Mouse (Mus musculus): Measurements from ENCODE around the gene Creb3l4. TPM values are rescaled to one million over a fixed set of nuclear protein-coding genes. Genes with fewer than 3 reads are reported as not detected.
"Not testable (repeated sequence)": the region's sequence is repeated elsewhere in the genome, so short reads cannot be mapped to it uniquely, and the experiment has no call there.

Gene Creb3l4
- 0.21 and 0.56 TPM in 2 replicates for polyA plus RNA-seq (2012; rRNA removed)

GRCm38 (mm10) chr3:90242984-90243775, at the start of gene Creb3l4:
TSS of gene Creb3l4 (minus strand) at chr3:90243512.
- WGBS, result 78% methylated on average over 19 of the region's 19 CpGs
- H3K27ac ChIP-seq (ENCODE audit: insufficient read depth, low read length), result no peak within 1 kb of the TSS
- TF ChIP-seq POLR2A (IDR thresholded peaks at IDR 0.05; ENCODE audit: low read depth, low read length) (no peak), CTCF (IDR thresholded peaks at IDR 0.05; ENCODE audit: extremely low read depth, insufficient read depth, insufficient read length, insufficient replicate concordance) (no peak)
- H3K27me3 ChIP-seq (ENCODE audit: control insufficient read depth, insufficient read depth, low read length), result no peaks in the 10 kb centered on the region
- H3K4me3 ChIP-seq (ENCODE audit: extremely low read depth, insufficient read depth, insufficient read length), result no peak within 1 kb of the TSS
- peaks cover 6% of the 10 kb centered on the region for H3K4me1 ChIP-seq (ENCODE audit: control insufficient read depth, insufficient read depth, insufficient read length)
- H3K36me3 ChIP-seq (ENCODE audit: control insufficient read depth, insufficient read depth, low read length), result no peaks in the 10 kb centered on the region
- no peak for DNase-seq (ENCODE audit: low read depth in 1 of 2, low spot score in 2 of 2)

- TF ChIP-seq CTCF (IDR thresholded peaks at IDR 0.05; ENCODE audit: extremely low read depth, insufficient read depth, insufficient read length, insufficient replicate concordance) (no peak), POLR2A (IDR thresholded peaks at IDR 0.05; ENCODE audit: low read depth, low read length) (peak; percentile 31; the same call in 1 of the 2 replicates)
- H3K4me1 ChIP-seq (ENCODE audit: control insufficient read depth, insufficient read depth, insufficient read length), result peaks cover 8% of the 10 kb centered on the region; the same call in 1 of the 2 replicates
- peak; percentile 95 to 100 for DNase-seq (ENCODE audit: low read depth in 1 of 2, low spot score in 2 of 2)
- peak within 1 kb of the TSS; percentile 91 for H3K27ac ChIP-seq (ENCODE audit: insufficient read depth, low read length)
- under 1% methylated on average over 44 of the region's 47 CpGs for whole genome bisulfite sequencing
- H3K4me3 ChIP-seq (ENCODE audit: extremely low read depth, insufficient read depth, insufficient read length), result peak within 1 kb of the TSS; percentile 85
- no peaks in the 10 kb centered on the region for H3K27me3 ChIP-seq (ENCODE audit: control insufficient read depth, insufficient read depth, low read length)
- H3K36me3 ChIP-seq (ENCODE audit: control insufficient read depth, insufficient read depth, low read length), result no peaks in the 10 kb centered on the region
These were observed 49.3 kb upstream of the Creb3l4 start, which contains the start of gene Gatad2b for GRCm38 (mm10) chr3:90292345-90293275. TSS of gene Gatad2b (plus strand) at chr3:90293178.

GRCm38 (mm10) chr3:90291982-90292344, 48.7 kb upstream of the Creb3l4 start:
- no peaks in the 10 kb centered on the region for H3K27me3 ChIP-seq (ENCODE audit: control insufficient read depth, insufficient read depth, low read length)
- 26% methylated on average over 2 of the region's 2 CpGs for whole genome bisulfite sequencing
- DNase-seq (ENCODE audit: low read depth in 1 of 2, low spot score in 2 of 2), result no peak
- H3K4me3 ChIP-seq (ENCODE audit: extremely low read depth, insufficient read depth, insufficient read length), result peak overlapping the region; percentile 68; the same call in 1 of the 2 replicates
- no peaks in the 10 kb centered on the region for H3K36me3 ChIP-seq (ENCODE audit: control insufficient read depth, insufficient read depth, low read length)
- peak overlapping the region; percentile 91; the same call in 1 of the 2 replicates for H3K27ac ChIP-seq (ENCODE audit: insufficient read depth, low read length)
- peaks cover 8% of the 10 kb centered on the region; the same call in 1 of the 2 replicates for H3K4me1 ChIP-seq (ENCODE audit: control insufficient read depth, insufficient read depth, insufficient read length)
- TF ChIP-seq POLR2A (IDR thresholded peaks at IDR 0.05; ENCODE audit: low read depth, low read length) (no peak), CTCF (IDR thresholded peaks at IDR 0.05; ENCODE audit: extremely low read depth, insufficient read depth, insufficient read length, insufficient replicate concordance) (no peak)

GRCm38 (mm10) chr3:90290602-90291001, 47.3 kb upstream of the Creb3l4 start:
- Histone ChIP-seq H3K27ac (ENCODE audit: insufficient read depth, low read length) (no peak overlapping the region), H3K27me3 (ENCODE audit: control insufficient read depth, insufficient read depth, low read length) (no peaks in the 10 kb centered on the region), H3K36me3 (ENCODE audit: control insufficient read depth, insufficient read depth, low read length) (no peaks in the 10 kb centered on the region), H3K4me1 (ENCODE audit: control insufficient read depth, insufficient read depth, insufficient read length) (peaks cover 8% of the 10 kb centered on the region; the same call in 1 of the 2 replicates), H3K4me3 (ENCODE audit: extremely low read depth, insufficient read depth, insufficient read length) (no peak overlapping the region)
- TF ChIP-seq POLR2A (IDR thresholded peaks at IDR 0.05; ENCODE audit: low read depth, low read length) (no peak), CTCF (IDR thresholded peaks at IDR 0.05; ENCODE audit: extremely low read depth, insufficient read depth, insufficient read length, insufficient replicate concordance) (no peak)
- 91% methylated on average over 1 of the region's 1 CpGs for WGBS
- DNase-seq (ENCODE audit: low read depth in 1 of 2, low spot score in 2 of 2), result no peak

- not testable (repeated sequence) for H3K27me3 ChIP-seq (ENCODE audit: control insufficient read depth, insufficient read depth, low read length); H3K4me1 ChIP-seq (ENCODE audit: control insufficient read depth, insufficient read depth, insufficient read length); H3K4me3 ChIP-seq (ENCODE audit: extremely low read depth, insufficient read depth, insufficient read length); H3K27ac ChIP-seq (ENCODE audit: insufficient read depth, low read length); H3K36me3 ChIP-seq (ENCODE audit: control insufficient read depth, insufficient read depth, low read length); DNase-seq (ENCODE audit: low read depth in 1 of 2, low spot score in 2 of 2)
- 74% methylated on average over 3 of the region's 3 CpGs for WGBS
These were observed 46.1 kb upstream of the Creb3l4 start for GRCm38 (mm10) chr3:90289403-90289802.

GRCm38 (mm10) chr3:90284150-90284549, 40.8 kb upstream of the Creb3l4 start:
- H3K4me1 ChIP-seq (ENCODE audit: control insufficient read depth, insufficient read depth, insufficient read length), result no peaks in the 10 kb centered on the region
- 97% methylated on average over 2 of the region's 2 CpGs for WGBS
- no peak overlapping the region for H3K4me3 ChIP-seq (ENCODE audit: extremely low read depth, insufficient read depth, insufficient read length)
- H3K36me3 ChIP-seq (ENCODE audit: control insufficient read depth, insufficient read depth, low read length), result peaks cover 15% of the 10 kb centered on the region
- no peak for DNase-seq (ENCODE audit: low read depth in 1 of 2, low spot score in 2 of 2)
- H3K27me3 ChIP-seq (ENCODE audit: control insufficient read depth, insufficient read depth, low read length), result no peaks in the 10 kb centered on the region
- no peak overlapping the region for H3K27ac ChIP-seq (ENCODE audit: insufficient read depth, low read length)
- TF ChIP-seq POLR2A (IDR thresholded peaks at IDR 0.05; ENCODE audit: low read depth, low read length) (no peak), CTCF (IDR thresholded peaks at IDR 0.05; ENCODE audit: extremely low read depth, insufficient read depth, insufficient read length, insufficient replicate concordance) (no peak)

Data from spleen, adult 2 months (tissue).